Mouse (Mus musculus) hindbrain, embryonic 14.5 days (tissue): ENCODE data around the gene Bend5. TPM values are rescaled to one million over a fixed set of nuclear protein-coding genes. Genes with fewer than 3 reads are reported as not detected.
A peak's percentile ranks its signal among the peaks of the same experiment; 100 is the strongest.

Source experiments
- ATAC-seq: fragments of 200-750 bp; cut with Nextera tagmentation; 2 replicates; pipeline ENCODE4 v1.8.0; 2017; ENCODE audit warnings: moderate number of reproducible peaks, mild to moderate bottlenecking, moderate TSS enrichment, moderate library complexity; ENCODE audit not compliant: low FRiP score
- DNase-seq: peaks from one replicate; pipeline ENCODE4 v3.0.0-alpha.2; 2015; ENCODE audit warnings: low spot score
- H3K27ac ChIP-seq: fragments of 300-500 bp; sonication (generic); 2 replicates; pipeline ENCODE4 v1.5.1; 2014; ENCODE audit warnings: mild to moderate bottlenecking, moderate library complexity
- H3K27me3 ChIP-seq: fragments of 300-500 bp; sonication (generic); 2 replicates; pipeline ENCODE4 v1.6.1; 2014; ENCODE audit warnings: mild to moderate bottlenecking, low read length, mixed read lengths; ENCODE audit not compliant: control insufficient read depth, insufficient read depth
- H3K36me3 ChIP-seq: fragments of 300-500 bp; sonication (generic); replicated peaks from 2 replicates; pipeline ENCODE4 v1.6.1; 2014; ENCODE audit not compliant: control insufficient read depth, insufficient read depth
- H3K4me1 ChIP-seq: fragments of 300-500 bp; sonication (generic); replicated peaks from 2 replicates; pipeline ENCODE4 v1.6.1; 2014; ENCODE audit warnings: antibody characterized with exemption, low read length, mixed read lengths; ENCODE audit not compliant: control insufficient read depth, insufficient read depth
- H3K4me2 ChIP-seq: fragments of 300-500 bp; sonication (generic); replicated peaks from 2 replicates; pipeline ENCODE4 v1.6.1; 2014; ENCODE audit warnings: mild to moderate bottlenecking, moderate library complexity
- H3K4me3 ChIP-seq: fragments of 300-500 bp; sonication (generic); replicated peaks from 2 replicates; pipeline ENCODE4 v1.5.1; 2014; ENCODE audit warnings: mild to moderate bottlenecking, low read length
- H3K9ac ChIP-seq: fragments of 300-500 bp; sonication (generic); 2 replicates; pipeline ENCODE4 v1.6.1; 2014
- H3K9me3 ChIP-seq: fragments of 300-500 bp; sonication (generic); 2 replicates; pipeline ENCODE4 v1.6.1; 2016; ENCODE audit warnings: low read length; ENCODE audit not compliant: control insufficient read depth
- whole genome bisulfite sequencing: fragments of 180-500 bp; shearing (Covaris S2); extraction: QIAGEN DNeasy Blood & Tissue Kit; methylation state at CpG from one replicate; pipeline ENCODE4 v1.1.7; 2014; 5-methylcytosine and 5-hydroxymethylcytosine counted together
- polyA plus RNA-seq: library from polyadenylated mRNA; unstranded; fragments of >200 nt; fragmentation: Nextera tagmentation; extraction: Ambion mirVana; gene quantifications from 2 replicates; pipeline ENCODE4 v1.2.1, GENCODE M21; 2014

Gene Bend5
- polyA plus RNA-seq, 1 experiment from 2014 or later, result 68.0 TPM

DNA sequence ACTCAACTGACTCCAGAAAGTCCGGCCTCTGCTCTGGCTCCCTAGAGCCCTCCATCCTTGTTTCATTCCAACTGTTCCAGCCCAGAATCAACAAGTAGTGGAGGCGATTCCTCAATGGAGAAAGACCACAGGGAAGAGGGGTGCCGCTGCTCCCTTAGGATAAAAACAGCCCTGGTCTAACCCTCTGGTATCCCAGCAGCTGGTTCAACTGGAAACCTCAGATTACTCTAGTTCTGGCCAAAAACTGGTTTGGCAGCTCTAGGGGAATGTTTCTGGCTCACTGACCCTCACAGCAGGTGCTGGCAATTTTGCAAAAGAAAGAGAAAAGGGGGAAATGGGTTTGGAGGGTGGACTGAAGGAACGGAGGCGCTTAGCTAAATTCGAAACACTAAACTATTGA lies 407 bp upstream of the Bend5 start:
- Histone ChIP-seq H3K9ac (peak overlapping the region; percentile 98), H3K4me1 (peaks cover 42% of the 10 kb centered on the region), H3K9me3 (no peaks in the 10 kb centered on the region), H3K4me3 (peak overlapping the region; percentile 92), H3K36me3 (peaks cover 18% of the 10 kb centered on the region), H3K27me3 (no peaks in the 10 kb centered on the region), H3K27ac (peak overlapping the region; percentile 94), H3K4me2 (peak overlapping the region; percentile 64)
- ATAC-seq (peak; percentile 16; the same call in 1 of the 2 replicates), DNase-seq (no peak)
- WGBS, result 2% methylated on average over 6 of the region's 6 CpGs

DNA sequence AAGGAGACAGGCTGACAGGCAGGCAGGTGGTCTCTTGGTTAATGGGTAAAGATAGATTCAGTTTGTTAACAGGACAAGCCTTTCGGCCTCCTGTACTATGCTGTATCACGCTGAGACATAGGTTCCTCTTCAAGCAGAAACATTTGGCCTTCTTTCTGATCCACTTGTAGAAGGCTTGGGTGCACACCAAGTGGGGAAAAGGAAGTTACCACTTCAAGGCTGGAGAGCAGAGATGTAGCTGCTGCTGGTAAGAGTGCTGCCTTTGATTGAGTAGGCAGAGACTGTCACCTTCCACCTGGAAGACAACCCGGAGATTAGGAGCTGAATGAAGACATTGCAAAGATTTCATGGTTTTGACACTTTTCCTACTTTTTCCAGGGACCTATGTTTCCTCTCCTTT lies 1.3 kb downstream of the Bend5 start:
- H3K27me3 ChIP-seq, result no peaks in the 10 kb centered on the region
- no peak for DNase-seq
- 59% methylated on average over 3 of the region's 3 CpGs for WGBS
- ATAC-seq, result no peak
- H3K27ac ChIP-seq, result 0 out of 2 replicates have a peak overlapping the region, but pooled peaks have one; percentile 94
- H3K4me1 ChIP-seq, result peaks cover 43% of the 10 kb centered on the region
- no peaks in the 10 kb centered on the region for H3K9me3 ChIP-seq
- H3K4me2 ChIP-seq, result peak overlapping the region; percentile 64
- H3K36me3 ChIP-seq, result peaks cover 24% of the 10 kb centered on the region
- peak overlapping the region; percentile 98 for H3K9ac ChIP-seq
- peak overlapping the region; percentile 92 for H3K4me3 ChIP-seq

DNA sequence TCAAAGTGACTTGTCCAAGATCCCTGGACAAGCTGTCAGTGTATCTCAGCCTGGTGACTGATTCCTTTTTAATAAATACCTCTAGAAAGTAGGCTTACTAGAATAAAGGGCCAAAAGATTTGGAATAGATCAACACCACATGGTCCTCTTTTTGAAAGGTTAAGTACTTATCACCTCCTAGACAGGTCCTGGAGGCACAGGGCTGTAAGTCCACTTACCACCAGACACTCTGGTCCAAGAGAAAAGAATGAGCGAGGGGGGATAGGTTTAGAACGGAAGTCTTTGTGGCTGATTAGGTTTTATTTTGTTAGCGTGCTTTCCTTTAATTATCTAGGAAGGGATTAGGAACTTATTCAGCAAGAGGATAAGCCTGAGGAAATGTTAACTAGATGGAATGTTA lies 1.7 kb downstream of the Bend5 start:
- H3K4me2 ChIP-seq, result peak overlapping the region; percentile 64
- H3K4me1 ChIP-seq, result peaks cover 43% of the 10 kb centered on the region
- no peaks in the 10 kb centered on the region for H3K9me3 ChIP-seq
- DNase-seq (no peak), ATAC-seq (no peak)
- H3K27ac ChIP-seq, result no peak overlapping the region
- H3K9ac ChIP-seq, result peak overlapping the region; percentile 98
- H3K27me3 ChIP-seq, result no peaks in the 10 kb centered on the region
- H3K36me3 ChIP-seq, result peaks cover 24% of the 10 kb centered on the region
- 79% methylated on average over 3 of the region's 3 CpGs for WGBS
- H3K4me3 ChIP-seq, result peak overlapping the region; percentile 92

DNA sequence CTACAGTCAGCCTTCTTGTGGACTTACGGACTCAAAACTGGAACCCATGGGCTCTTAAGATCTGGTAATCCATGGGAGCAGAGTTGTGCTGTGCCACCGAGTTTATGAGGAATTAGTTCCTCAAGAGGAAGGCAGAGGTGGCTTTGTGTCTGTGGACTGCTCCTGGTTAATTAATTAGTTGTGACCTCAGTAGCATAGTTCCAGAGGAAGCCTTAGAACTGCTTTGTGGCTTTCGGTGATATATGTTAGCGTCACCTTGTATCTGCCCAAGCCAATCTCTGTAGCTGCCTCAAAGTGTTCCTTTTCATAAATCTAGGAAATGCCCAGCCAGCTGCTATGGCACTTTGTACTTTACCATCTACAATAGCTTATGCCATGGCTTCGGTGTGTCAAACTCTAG lies 2.9 kb downstream of the Bend5 start:
- H3K4me3 ChIP-seq, result no peak overlapping the region
- ATAC-seq (no peak), DNase-seq (no peak)
- peak overlapping the region; percentile 6; the same call in 1 of the 2 replicates for H3K4me2 ChIP-seq
- peaks cover 29% of the 10 kb centered on the region for H3K36me3 ChIP-seq
- 93% methylated on average over 5 of the region's 5 CpGs for WGBS
- H3K9me3 ChIP-seq, result no peaks in the 10 kb centered on the region
- H3K9ac ChIP-seq, result no peak overlapping the region
- no peak overlapping the region for H3K27ac ChIP-seq
- H3K27me3 ChIP-seq, result no peaks in the 10 kb centered on the region
- peaks cover 43% of the 10 kb centered on the region for H3K4me1 ChIP-seq

DNA sequence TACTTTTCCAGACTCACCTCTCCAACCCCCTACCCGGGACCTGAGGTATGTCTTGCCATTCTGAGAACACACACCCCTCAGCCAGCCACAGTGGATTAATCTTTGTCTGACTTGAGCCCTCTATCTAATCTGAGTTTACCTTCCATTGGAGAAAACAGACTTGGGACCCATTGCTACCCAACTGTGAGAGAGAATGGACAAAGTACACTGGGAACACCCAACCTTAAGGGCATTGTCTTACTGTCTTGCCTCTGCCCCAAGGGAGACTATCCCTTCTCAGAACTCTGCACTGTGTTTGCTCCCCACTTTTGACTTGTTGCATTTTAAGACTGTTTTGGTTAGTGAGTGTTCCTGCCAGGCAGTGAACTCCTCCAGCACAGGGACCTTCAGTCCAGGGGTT lies 4.7 kb downstream of the Bend5 start:
- no peaks in the 10 kb centered on the region for H3K9me3 ChIP-seq
- peaks cover 29% of the 10 kb centered on the region for H3K36me3 ChIP-seq
- H3K27ac ChIP-seq, result no peak overlapping the region
- H3K4me1 ChIP-seq, result peaks cover 38% of the 10 kb centered on the region
- H3K4me2 ChIP-seq, result no peak overlapping the region
- ATAC-seq (no peak), DNase-seq (no peak)
- H3K9ac ChIP-seq, result no peak overlapping the region
- H3K27me3 ChIP-seq, result no peaks in the 10 kb centered on the region
- H3K4me3 ChIP-seq, result no peak overlapping the region
- 74% methylated on average over 1 of the region's 1 CpGs for WGBS

DNA sequence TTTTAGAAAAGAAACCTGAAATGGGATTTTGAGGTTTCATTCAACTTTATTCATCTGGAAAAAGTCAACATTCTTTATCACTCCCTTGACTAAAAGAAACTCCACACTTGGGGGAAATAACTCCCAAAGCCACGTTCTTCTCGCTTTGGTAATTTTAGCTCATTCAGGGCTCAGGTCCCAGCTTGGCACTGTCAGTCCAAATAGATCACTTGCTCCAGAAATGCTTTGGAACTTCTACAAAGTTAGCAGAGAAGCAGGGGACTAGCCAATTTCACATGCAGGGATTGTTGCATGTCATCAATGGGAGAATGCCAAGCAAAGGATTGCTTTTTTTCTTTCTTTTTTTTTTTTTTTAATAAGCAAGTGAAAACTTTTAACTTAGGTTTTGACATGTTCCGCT lies 5.2 kb downstream of the Bend5 start:
- no peak overlapping the region for H3K9ac ChIP-seq
- H3K4me1 ChIP-seq, result peaks cover 38% of the 10 kb centered on the region
- H3K4me2 ChIP-seq, result no peak overlapping the region
- H3K4me3 ChIP-seq, result no peak overlapping the region
- peaks cover 29% of the 10 kb centered on the region for H3K36me3 ChIP-seq
- no peaks in the 10 kb centered on the region for H3K27me3 ChIP-seq
- ATAC-seq, result no peak
- no peaks in the 10 kb centered on the region for H3K9me3 ChIP-seq
- no peak overlapping the region for H3K27ac ChIP-seq
- 81% methylated on average over 3 of the region's 3 CpGs for WGBS
- no peak for DNase-seq

DNA sequence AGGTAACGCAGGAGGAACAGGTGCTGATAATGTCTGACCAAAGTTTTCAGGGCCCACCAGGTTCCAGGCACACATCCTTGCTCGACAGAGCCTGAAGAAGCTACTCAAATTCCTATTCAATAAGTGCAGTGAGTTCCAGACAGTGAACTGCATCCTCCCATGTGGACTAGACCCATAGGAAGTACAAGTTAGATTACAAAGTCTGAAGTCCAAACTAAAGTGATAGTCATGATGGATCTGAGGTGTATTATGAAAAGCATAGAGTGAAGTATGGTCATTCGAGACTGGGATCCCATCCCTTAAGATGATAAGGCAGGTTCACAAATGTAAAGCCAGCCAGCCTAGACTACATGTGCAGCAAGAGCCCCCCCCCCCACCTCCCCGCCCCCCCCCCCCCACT lies 6.1 kb downstream of the Bend5 start:
- Histone ChIP-seq H3K4me1 (peaks cover 36% of the 10 kb centered on the region), H3K4me2 (no peak overlapping the region), H3K36me3 (peaks cover 34% of the 10 kb centered on the region), H3K9ac (no peak overlapping the region), H3K27me3 (no peaks in the 10 kb centered on the region), H3K27ac (no peak overlapping the region), H3K9me3 (no peaks in the 10 kb centered on the region), H3K4me3 (no peak overlapping the region)
- DNase-seq, result no peak
- ATAC-seq, result no peak
- WGBS, result 91% methylated on average over 4 of the region's 4 CpGs

DNA sequence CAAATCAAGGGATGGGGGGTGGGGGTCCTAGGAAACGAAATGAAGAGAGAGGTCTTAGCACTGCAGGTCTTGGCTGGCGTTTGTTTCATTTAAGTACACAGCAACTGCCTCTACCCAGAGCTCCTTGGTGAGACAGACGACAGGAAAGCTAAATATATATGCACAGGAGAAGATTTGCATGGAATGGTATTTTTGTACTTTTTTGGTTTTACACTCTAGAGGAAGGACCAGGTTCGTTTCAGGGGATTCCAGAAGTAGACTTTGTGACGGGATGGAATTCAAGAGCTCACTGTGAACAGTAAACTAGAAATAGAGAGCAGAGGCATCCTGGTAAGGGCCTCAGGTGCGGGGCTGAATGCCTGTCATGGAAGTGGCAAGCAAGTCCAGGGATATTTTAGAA lies 7.0 kb downstream of the Bend5 start:
- no peaks in the 10 kb centered on the region for H3K27me3 ChIP-seq
- no peak overlapping the region for H3K4me2 ChIP-seq

DNA sequence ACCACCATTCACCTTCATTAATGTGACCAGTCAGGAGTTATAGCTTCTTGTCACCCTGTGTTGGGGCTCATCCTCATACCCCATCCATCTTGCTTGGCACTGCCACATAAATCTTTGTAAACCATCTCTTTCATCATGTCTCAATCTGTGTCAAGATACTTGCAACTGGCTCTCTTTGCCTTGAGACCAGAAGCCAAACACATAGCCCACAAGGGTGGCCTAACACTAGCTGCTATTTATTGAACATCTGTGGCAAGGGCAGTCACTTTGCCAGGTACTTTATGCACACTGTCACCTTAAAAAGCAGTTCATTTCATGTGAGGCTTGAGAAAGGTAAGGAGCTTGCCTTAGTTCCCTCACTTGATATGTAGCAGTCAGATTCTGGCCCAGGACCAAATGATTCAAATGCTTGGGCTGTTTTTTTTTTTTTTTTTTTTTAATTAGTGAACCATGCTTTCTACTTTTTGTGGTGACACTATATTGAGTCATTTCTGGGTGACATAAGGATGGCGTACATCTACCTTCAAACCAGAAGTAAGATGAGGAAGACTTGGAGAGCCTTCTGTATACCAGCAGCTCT lies 9.7 kb downstream of the Bend5 start:
- no peak overlapping the region for H3K4me2 ChIP-seq
- H3K9me3 ChIP-seq, result no peaks in the 10 kb centered on the region
- H3K27me3 ChIP-seq, result no peaks in the 10 kb centered on the region
- 94% methylated on average over 1 of the region's 1 CpGs for WGBS
- no peak overlapping the region for H3K9ac ChIP-seq
- H3K27ac ChIP-seq, result no peak overlapping the region
- no peak overlapping the region for H3K4me3 ChIP-seq
- H3K36me3 ChIP-seq, result peaks cover 15% of the 10 kb centered on the region
- no peak for DNase-seq
- H3K4me1 ChIP-seq, result peaks cover 7% of the 10 kb centered on the region
- ATAC-seq, result no peak

More for the DNA sequence above, 7.0 kb downstream of the Bend5 start:
- no peak overlapping the region for H3K4me3 ChIP-seq
- peaks cover 27% of the 10 kb centered on the region for H3K4me1 ChIP-seq
- no peak overlapping the region for H3K27ac ChIP-seq
- H3K36me3 ChIP-seq, result peaks cover 34% of the 10 kb centered on the region
- no peak overlapping the region for H3K9ac ChIP-seq
- 94% methylated on average over 6 of the region's 6 CpGs for WGBS
- H3K9me3 ChIP-seq, result no peaks in the 10 kb centered on the region
- DNase-seq (no peak), ATAC-seq (no peak)

DNA sequence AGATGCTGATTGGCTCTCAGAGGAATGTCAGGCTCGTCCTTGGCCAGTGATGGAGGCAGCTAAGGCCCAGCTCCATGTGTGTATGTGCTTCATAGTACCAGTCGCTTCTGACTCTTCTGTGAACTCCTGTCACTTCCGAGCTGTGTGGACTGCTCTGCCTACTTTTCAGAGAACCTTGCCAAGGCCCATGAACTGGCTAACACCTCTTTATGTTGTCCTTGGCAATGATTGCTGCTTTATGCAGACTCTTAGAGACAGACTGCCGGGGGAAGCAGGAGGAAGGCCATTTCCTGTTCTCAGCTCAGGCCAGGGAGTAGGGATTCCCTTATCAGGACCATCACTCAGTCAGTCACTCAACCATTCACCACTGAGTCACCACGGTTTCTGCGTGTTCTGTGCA lies 10.4 kb downstream of the Bend5 start:
- Histone ChIP-seq H3K4me2 (no peak overlapping the region), H3K36me3 (peaks cover 12% of the 10 kb centered on the region; the same call in 1 of the 2 replicates), H3K4me1 (peaks cover 6% of the 10 kb centered on the region; the same call in 1 of the 2 replicates), H3K9ac (no peak overlapping the region), H3K27me3 (no peaks in the 10 kb centered on the region), H3K9me3 (no peaks in the 10 kb centered on the region), H3K27ac (no peak overlapping the region), H3K4me3 (no peak overlapping the region)
- no peak for ATAC-seq
- WGBS, result 84% methylated on average over 6 of the region's 6 CpGs
- no peak for DNase-seq
